Mouse (Mus musculus) T-helper 17 cell (primary cell): Measurements from ENCODE around the gene Ncapd2.

Source experiments
- in situ Hi-C, 2 experiments: fragments of 300-600 bp; cut with MboI, MseI; formaldehyde crosslinking; loops; 1 replicate in 1 of 2; 2 replicates in 1 of 2; pipeline ENCODE4 v1.15.1; 2025; ENCODE audit warnings: high pct_unique_total_duplicates in 2 of 2

The Ncapd2 gene

DNA sequence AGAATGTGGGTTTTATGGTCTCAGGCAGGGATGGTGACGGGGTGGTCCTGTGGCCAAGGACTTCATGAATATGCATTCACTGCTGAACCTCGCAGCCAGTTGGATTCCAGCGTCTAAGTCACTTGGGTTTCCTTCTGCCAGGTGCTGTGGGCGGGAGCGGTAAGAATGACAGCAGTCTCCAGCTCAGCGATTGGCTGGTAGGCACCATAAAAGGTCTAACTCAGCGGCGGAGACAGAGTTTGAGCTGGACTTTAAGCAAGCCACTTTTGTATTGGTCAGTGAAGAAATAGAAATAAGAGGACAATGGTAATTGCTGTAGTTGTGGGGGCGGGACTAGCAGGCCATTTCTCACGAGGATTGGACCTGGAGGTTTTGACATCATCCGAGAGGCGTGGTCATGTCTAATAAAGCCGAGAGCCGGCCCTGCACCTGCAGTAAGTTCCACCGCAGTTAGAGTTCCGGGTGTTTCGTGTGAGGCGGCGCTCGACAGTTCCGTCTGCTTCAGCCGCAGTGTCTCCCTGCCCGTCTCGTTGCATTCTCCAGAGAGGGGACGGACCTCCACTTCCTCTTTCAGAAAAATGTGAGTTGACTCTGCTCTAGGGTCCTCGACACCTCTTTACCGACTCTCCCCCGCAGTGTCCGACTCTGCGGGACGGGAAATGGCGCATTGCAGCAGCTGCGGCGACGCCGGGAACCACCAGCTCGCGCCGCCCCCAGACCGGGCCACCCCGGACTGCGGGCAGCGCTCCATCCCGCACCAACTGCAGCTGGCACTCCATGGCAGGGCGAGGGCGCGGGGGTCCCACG lies 23.9 kb upstream of the Ncapd2 start, which contains the start of gene Vamp1:
Vamp1 (plus strand) TSS at position 404 of the 807 bp plus-strand sequence.
- in situ Hi-C loops, result no loop called here

DNA sequence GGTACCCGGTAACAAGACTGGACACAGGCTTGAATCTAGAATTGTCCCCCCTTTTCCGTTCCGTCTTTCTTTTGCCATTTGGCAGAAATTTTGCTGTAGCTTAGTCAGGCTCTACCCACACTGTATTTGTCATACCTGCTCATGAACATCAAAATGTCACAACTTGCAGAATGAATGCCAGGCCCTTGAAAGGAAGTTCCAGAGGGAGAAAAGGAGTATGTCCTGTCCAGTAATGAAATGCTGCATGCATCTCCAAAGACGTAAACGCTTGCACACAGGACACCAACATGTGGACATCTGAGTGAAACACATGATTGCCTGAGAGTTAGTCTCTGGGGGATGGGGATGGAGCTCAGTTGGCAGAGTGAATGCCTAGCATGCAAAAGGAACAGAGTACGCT lies 22.2 kb upstream of the Ncapd2 start:
- in situ Hi-C loops, result no loop called here

DNA sequence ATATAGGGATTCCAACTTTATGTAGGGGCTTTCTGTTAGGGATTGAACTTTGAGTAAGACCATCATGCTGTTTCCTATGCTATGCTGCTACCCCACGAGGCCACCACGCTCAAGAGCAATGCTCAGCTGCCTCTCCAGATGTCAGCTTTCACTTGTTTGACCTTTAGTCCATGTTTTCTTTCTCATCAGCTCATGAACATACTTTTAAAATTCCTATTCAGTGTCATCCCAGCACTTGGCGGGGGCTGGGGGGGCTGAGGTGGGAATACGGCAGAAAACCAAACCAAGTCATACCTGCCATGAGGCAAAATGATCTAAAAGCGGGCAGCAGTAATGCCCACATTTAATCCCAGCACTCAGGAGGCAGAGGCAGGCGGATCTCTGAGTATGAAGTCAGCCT lies 21.6 kb upstream of the Ncapd2 start:
- in situ Hi-C loops, result no loop called here

DNA sequence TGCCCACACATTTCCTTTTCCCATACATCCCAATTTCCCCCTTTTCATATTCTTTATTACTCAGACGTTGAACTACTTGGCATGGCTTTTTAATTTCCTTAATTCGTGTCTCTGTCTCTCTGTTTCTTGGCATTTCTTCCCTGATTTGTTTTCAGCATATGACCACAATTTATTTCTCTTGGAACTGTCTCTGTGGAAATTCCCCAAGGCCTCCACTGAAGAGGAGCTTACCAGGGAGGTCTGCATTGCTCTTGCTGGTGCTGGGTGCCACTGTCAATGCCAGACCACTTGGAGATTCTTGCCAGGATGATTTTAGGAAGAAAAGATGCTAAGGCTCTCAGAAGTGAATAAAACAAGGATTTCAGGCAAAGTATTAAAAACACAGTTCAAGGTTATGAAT lies 21.1 kb upstream of the Ncapd2 start:
- in situ Hi-C loops, result no loop called here

DNA sequence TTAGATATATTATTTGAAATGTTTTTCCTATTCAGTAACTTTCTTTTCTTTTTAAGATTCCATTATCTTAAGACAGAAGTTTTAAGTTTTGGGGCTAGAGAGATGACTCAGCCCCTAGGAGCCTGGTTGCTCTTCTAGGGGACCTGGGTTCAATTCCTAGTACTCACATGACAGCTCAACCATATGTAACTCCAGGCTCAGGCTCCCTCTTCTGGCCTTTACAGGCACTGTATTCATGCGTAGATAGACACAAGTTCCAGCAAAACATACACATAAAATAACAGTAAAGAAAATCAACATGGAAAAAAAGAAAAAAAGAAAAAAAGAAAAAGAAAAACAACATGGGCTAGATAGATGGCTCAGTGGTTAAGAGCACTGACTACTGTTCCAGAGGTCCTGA lies 18.9 kb upstream of the Ncapd2 start:
- in situ Hi-C loops, result no loop called here

DNA sequence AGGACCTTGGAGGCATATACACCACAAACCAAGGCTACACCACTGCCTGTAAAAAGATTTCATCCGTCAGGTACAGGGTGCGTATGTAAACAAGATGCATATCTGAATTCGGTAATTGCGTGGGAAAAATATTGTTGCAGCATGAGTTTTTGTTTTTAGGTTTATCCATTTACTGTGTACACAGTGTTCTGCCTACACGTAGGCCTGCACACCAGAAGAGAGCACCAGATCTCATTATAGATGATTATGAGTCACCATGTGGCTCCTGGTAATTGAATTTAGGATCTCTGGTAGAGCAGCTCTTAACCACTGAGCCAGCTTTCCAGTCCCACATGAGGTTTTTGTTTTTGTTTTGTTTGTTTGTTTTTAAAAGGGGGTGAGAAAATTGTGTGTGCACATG lies 5.7 kb upstream of the Ncapd2 start:
- in situ Hi-C loops, result no loop called here

DNA sequence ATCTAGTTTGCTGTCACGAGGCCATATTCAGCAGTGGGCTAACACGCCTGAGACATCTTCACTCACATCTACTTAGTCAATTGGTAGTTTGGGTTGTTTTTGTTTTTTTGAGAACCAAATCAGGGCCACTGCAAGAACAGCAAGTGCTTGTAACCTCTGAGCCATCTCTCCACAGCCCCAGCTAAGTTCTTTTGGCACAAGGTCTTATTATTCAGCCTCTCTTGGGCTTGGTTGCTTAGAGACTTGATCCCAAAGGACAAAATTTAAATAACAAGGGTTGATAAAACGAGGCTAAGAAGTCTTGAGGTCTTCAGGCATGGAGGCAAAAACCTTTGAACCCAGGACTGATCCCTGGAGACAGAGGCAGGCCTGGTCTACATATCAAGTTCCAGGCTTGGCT lies 4.8 kb upstream of the Ncapd2 start:
- in situ Hi-C loops, result no loop called here

DNA sequence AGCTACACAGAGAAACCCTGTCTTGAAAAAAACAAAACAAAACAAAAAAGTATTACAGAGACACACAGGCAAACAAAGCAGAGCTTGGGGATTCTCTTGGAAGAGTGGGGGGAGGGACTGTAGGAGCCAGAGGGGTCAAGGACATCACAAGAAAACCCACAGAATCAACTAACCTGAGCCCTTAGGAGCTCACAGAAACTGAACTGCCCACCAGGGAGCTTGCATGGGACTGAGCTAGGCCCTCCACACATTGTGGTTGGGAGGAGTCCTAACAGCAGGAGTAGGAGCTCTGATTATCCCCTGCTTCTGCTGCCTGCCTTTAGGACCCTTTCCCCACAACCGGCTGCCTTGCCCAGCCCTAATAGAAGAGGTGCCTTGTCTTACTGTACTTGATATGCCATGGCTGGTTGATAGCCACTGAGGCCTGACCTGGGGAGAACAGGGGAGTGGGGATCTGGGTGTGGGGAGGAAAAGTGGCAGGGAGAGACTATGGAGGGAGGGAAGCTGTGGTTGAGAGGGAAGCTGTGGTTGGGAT lies 4.1 kb upstream of the Ncapd2 start:
- in situ Hi-C loops, result no loop called here

DNA sequence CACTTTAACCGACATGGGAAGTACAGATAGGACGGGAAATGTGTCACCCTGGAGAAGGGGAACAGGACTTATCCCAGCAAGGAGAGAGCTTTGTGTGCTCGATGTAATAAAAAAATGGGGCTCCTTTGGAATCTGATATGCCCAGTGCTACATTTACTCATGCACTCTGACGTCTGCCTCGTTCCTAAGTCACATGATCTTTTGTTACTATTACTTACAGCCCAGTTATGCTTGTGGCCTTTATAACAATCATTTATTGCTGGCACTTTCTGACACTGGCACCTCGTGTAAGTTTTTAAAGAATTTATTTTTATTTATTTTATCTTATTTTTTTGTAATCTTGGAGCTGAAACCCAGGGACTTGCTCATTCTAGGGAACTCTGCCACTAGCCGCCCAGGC lies 1.9 kb upstream of the Ncapd2 start:
- in situ Hi-C loops, result no loop called here

DNA sequence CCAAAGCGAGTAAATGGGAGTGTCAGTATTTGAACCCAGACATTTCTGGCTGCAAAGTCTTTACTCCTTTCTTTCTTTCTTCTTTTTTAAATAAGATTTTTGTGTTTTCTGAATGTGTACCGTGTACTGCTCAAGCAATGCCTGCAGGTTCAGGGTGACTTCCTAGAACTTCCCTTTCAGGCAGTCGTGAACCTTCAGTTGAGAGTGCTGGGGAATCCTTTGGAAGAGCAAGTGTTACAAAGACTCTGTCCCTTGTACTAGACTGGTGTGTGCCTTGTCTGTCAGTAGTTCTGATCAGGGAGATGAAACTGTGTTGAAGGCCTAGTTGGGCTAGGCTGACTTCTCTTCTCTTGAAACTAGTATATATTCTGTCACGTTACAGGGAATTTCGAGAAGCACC lies 1.3 kb upstream of the Ncapd2 start:
- in situ Hi-C loops, result no loop called here

DNA sequence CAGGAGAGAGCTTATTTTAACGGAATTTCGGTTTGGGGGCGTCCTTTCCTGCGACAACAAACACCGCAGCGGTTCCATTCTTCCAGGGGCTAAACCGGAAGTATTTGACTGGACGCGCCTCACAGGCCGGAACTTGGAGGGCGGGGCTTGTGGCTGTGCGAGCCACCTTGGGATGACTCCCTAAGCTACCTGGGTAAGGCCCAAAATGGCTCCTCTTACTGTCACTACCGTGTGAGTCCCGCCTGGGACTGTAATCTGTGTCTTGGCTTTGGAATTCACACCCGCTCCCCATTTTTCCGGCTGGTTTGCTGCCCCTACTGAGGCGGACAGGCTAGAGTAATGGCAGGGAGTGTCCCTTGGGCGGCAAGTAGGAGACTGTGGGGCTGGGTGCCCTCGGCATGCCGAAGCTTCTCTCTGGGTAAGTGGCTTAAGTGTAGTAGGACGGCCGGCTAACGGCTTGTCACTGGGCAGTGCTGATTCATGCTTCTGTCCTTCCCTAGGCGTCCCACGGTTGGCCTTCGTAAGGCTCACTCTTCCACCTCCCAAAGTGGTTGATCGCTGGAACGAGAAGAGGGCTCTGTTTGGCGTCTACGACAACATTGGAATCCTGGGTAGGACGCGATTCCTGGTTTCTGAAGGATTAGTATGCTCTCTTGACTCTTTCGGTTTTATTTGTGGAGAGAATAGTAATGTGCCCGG lies 664 bp upstream of the Ncapd2 start:
- in situ Hi-C loops, result no loop called here

DNA sequence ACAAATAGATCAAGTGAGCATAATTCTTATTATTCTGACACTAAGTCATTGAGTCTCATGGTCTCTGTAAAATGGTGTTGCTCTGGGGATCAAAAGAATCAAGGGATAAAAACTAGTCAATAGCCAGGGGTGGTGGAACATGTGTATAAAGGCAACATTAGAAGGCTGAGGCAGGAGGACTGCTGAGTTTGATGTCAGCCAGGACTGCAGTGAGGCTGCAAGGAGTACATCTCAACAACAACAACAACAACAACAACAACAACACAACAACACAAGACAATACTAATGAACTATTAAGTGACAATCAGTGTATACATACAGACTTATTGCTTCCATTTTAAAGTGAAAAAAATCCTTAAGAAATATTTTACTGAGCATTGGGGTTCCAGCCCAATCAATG lies 685 bp downstream of the Ncapd2 start:
- in situ Hi-C loops, result no loop called here

DNA sequence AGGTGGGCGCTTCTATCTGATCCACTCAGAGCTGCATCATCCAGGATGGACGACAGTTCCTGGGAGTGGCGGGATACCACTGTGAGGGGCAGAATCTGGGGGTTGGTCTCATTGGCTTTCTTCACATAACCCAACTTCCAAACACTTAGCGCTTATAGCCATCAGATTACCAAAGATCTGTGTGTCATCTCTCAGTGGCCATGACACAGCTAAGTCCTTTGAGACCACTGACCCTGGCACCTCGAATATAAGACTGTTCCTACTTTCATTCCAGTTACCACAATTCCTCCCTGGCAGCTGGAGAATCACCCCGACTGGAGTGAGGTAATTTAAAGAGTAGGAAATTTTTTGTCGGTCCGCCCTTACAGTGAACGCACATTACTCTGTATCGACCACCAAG lies 5.3 kb downstream of the Ncapd2 start:
- in situ Hi-C loops, result no loop called here

DNA sequence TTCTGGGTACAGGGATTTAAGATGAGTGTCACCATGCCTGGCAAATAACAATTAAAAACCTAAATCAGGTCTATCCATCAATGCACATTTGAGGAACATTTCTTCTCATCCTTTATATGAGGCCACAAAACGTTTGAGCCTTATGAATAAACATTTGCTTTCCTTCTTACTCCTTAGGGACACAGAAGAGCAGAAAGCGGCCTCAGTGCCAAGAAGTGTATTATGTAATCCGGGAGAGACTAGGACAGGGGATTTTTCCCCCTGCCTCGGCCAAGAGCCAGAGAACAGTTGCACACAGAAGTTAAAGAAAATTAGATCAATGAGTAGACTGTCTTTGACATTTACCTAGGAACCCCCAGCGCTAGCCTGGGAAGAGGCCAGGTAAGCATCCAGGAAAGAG lies 9.4 kb downstream of the Ncapd2 start:
- in situ Hi-C loops, result no loop called here

DNA sequence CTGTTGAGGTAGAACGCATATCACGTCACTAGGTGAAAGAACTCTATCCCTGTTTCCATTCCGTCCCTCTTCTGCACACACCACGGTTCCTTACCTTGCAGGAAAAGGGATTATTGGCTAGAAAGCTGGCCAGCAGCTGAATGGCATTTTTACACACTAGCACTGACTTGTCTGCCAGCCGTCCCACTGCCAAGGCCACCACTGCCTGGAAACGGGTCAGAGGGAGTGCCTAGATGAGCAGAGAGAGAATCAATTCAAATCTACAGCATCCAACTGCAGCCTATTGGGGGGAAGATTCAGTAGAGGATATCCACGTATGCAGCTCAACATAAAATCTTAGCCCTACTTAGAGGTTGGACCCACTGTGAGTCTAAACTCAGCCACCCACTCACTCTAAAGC lies 11.9 kb downstream of the Ncapd2 start:
- in situ Hi-C loops, result loop anchor here in 1 of 2 experiments (10.0 kb wide), 1 partner anchor 65 kb away; no protein-coding TSS in a partner anchor

DNA sequence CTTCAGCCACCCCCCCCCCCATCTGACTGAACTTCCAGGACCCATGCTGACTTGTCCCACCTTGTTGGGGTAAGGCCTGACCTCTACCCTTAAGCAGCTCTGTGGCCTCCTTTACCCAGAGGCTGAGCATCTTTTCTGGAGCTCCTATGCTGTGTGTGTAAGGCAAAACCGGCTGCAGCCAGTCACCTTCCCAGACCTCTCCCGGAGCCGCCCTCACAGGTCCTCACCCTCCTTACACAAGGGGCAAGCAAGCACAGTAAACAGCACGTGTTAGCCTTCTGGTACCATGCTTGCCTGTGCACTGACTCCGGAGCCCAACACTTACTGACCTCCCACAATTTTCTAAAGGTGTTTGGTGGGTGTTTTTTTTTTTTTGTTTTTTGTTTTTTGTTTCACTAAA lies 16.0 kb downstream of the Ncapd2 start:
- in situ Hi-C loops, result loop anchor here in 1 of 2 experiments (10.0 kb wide), 1 partner anchor 61 kb away; no protein-coding TSS in a partner anchor

DNA sequence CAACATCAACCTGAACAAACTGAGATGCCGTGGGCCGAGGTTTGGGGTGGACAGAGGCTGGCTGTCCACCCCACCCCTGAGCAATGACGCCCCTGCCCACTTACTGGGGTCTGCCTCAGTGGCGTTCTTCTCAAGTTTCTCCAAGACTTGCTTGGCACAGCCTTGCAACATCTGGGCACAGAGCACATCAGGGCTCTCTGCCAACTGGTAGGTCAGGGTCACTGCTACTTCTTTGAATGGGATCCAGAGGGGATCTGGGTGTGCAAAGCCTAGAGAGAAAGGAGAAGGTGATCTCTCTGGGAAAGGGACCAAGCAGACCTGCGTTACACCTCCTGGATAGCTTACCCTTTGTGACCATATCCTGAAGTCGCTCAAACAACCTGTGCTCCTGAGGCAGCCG lies 18.2 kb downstream of the Ncapd2 start:
- in situ Hi-C loops, result loop anchor here (5.0 to 10.0 kb wide), 2 partner anchors 58 to 99 kb away; no protein-coding TSS in a partner anchor

DNA sequence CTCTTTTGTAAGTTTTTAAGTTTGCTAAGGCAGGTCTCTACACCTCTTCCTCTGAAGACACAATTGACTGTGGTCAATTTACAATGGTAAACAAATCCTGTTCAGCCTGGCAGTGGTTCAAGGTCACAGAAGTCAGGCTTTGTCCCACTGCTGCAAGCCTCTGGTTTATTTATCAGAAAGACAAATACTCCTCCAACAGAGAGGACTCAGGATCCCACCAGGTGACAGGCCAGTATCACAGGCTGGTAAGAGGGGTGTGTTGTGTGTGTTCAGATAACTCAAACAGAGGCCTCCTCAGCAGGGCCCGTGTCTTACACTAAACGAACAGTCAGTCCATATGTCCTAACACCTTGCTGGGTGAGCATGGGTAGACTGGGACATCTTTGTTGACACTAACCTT lies 19.0 kb downstream of the Ncapd2 start:
- in situ Hi-C loops, result loop anchor here (5.0 to 10.0 kb wide), 2 partner anchors 58 to 100 kb away; no protein-coding TSS in a partner anchor

DNA sequence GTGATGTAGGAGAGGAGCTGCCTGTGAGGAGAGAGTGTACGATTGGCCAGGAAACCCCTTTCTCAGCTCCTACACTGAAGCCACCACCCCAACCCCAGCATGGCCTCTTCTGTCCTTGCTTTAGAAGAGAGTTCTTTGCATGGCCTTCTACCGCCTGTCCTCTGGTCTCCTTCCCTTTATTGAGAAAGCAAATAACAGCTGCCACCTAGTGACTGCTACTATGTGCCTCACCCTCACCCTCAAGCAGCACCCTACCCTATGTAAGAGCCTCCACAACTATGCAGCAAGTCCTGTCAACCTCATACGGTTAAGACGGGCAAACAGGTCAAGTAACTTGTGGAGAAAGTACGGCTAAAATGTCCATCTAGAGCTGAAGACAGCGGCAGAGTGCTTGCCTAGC lies 21.3 kb downstream of the Ncapd2 start:
- in situ Hi-C loops, result loop anchor here (5.0 to 10.0 kb wide), 2 partner anchors 55 to 102 kb away; no protein-coding TSS in a partner anchor

DNA sequence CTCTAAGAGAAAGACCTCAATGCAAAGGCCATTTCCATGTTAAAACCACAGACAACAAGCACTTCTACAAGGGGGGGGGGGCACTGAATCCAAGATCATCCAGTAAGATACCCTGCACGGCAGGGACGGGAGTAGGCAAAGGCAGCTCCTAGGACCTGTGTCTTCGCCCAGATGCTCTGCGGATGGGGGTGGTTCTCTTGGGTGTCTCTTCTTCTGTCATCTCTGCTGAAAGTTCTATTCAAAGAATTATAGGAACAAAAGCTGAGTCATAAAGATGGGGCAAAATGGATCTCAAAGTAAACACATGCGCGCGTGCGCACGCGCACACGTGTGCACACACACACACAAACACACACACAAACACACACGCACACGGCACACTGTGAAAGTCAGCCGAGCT lies 23.4 kb downstream of the Ncapd2 start:
- in situ Hi-C loops, result no loop called here

DNA sequence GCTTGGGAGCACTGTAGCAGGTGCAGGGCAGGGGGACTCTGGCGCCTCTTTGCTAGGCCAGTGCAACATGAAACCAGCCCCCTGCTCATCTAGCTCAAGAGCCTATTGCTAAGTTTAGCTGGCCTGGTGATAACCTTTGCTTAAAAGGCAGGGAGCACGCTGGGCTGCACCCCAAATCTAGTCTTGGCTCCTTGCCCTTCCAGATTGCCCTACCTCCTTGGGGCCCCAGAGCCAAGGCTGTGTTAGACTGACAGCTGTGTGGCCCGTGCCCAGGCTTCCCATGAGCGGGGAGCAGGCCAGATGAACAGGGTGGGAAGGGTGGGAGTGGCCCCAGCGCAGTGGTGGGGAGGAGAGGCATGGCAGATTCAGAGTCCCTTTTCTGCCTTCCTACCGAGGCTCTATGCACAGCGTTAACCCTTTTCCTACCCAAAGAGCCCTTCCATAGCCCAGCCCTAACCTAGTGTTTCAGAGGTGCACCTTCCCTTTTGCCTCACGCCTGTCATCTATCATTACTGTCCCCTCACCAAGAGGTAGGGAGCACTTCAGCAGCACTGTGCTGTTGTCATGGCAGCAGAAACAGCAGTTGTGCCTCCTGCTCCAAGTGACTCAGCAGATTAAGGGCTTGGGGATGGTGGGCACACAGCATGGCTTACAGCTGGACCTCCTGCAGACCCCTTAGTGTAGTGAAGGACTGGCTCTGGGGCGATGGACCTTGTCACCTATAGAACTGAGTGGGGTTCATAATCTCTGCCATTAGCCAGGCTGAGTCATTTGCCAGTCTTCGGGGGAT lies 24.4 kb downstream of the Ncapd2 start:
- in situ Hi-C loops, result no loop called here
